Mouse (Mus musculus): ENCODE measurements around the gene Uqcc2. TPM values are rescaled to one million over a fixed set of nuclear protein-coding genes. Genes with fewer than 3 reads are reported as not detected.

The Uqcc2 gene
- 10 to 100 TPM; 37.1 to 39.6 TPM for total RNA-seq (2023)

DNA sequence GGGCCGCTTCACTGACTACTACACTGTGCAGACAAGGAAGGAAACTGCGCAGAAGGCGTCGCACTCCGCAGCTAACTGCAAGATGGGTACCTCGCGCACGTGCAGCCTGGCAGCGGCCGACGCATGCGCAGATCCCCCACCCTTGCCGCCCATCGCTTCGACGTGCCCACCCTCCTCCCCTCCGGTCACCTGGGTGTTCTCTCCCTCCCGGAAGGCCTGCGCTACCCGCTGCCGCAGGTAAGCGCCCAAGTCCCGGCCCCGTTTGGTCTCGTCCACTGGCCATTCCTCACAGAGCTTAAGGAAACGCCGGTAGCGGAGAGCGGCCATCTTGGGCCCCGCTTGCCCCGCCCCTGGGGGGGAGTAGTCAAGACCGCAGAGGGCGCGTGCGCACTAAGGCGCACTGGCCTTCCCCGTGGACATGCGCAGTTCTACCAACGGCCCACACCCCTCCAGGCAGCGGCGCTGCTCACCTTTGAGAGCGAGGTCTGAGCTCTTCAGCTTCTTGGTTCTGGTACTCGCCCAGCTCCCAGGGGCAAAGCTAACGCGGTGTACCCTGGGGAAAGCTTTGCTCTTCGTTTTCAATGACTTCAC lies at the start of gene Uqcc2:
TSS of gene Uqcc2 (minus strand) at position 366 of the 591 bp plus-strand sequence.

DNA sequence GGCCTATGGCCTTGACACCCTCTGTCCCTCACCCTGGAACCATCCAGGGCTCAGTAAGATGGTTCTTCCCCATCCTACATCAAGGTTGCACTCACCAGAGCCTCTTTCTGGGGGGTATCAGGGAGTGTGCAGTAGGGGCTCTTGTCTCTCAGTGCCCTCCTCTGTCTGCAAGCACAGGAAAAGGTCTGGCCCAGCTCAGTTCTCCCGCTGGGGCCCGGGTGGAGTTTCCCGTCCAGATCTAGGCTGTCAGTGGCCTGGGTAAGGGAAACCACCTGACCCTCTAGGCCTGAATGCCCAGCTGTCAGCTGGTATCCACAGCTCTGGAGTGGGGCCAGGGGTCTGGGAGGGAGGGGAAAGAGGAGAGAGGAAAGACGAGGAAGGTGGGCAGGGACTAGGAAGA lies 33.8 kb upstream of the Uqcc2 start, which contains the start of gene Ip6k3:
TSS of gene Ip6k3 (minus strand) at position 251 of the 400 bp plus-strand sequence.

Other genes starting within 250 kb of the Uqcc2 start
- gene Kifc5b, start 216.8 kb downstream of the Uqcc2 start, total RNA-seq (2023) = 10 to 100 TPM; 20.7 to 24.2 TPM
- 10 to 100 TPM; 57.3 to 61.4 TPM for gene Phf1, start 200.9 kb downstream of the Uqcc2 start, total RNA-seq (2023)
- gene Cuta, start 194.3 kb downstream of the Uqcc2 start, total RNA-seq (2023) = 10 to 100 TPM; 62.3 to 63.5 TPM
- 1 to 10 TPM; 5.7 to 7.8 TPM for gene Syngap1, start 192.7 kb downstream of the Uqcc2 start, total RNA-seq (2023)
- 10 to 100 TPM in 1 of 2 experiments, 1 to 10 TPM in 1; 9.9 to 10.3 TPM for gene Zbtb9, start 160.7 kb downstream of the Uqcc2 start, total RNA-seq (2023)
- gene Bak1, start 104.9 kb downstream of the Uqcc2 start, total RNA-seq (2023) = 10 to 100 TPM; 73.2 to 78.1 TPM
- gene Itpr3, start 76.6 kb downstream of the Uqcc2 start, total RNA-seq (2023) = 1 to 10 TPM; 5.5 to 6.7 TPM
- under 1 TPM; 0.81 to 0.84 TPM for gene Ip6k3, start 33.9 kb upstream of the Uqcc2 start, total RNA-seq (2023)
- gene Lemd2, start 70.6 kb upstream of the Uqcc2 start, total RNA-seq (2023) = 10 to 100 TPM; 37.4 to 43.6 TPM

Measured in neutrophil, adult 83 days (primary cell).